Mouse (Mus musculus): ENCODE results near the gene Ccndbp1.
"Not testable (repeated sequence)": the region's sequence is repeated elsewhere in the genome, so short reads cannot be mapped to it uniquely, and the experiment has no call there.

Ccndbp1 gene

GRCm38 (mm10) chr2:121007925-121008663 lies at the start of gene Ccndbp1:
TSS of gene Ccndbp1 (plus strand) at chr2:121008403.
- peak; percentile 94 for DNase-seq (ENCODE audit: low spot score)

DNA sequence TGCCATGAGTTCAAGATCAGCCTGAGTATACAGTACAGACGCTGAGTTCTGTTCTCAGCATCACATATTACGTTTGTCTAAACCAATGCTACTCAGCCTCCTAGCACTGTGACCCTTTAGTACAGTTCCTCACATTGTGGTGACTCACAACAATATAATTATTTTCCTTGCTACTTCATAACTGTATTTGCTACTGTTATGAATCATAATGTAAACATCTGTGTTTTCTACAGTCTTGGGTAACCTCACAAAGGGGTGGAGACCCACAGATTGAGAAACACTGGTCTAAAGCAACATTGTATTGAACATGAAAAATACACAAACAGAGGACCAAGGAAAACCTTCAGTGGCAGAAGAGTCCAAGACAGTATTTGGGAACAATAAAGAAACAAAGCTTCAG lies 48.8 kb upstream of the Ccndbp1 start:
- no peak for DNase-seq (ENCODE audit: low spot score)

- no peak for DNase-seq (ENCODE audit: low spot score)
Observed at GRCm38 (mm10) chr2:120959827-120960226, 48.4 kb upstream of the Ccndbp1 start.

- no peak for DNase-seq (ENCODE audit: low spot score)
Observed at GRCm38 (mm10) chr2:120960261-120960660, 47.9 kb upstream of the Ccndbp1 start.

- no peak for DNase-seq (ENCODE audit: low spot score)
Observed at GRCm38 (mm10) chr2:120963110-120963509, 45.1 kb upstream of the Ccndbp1 start.

DNA sequence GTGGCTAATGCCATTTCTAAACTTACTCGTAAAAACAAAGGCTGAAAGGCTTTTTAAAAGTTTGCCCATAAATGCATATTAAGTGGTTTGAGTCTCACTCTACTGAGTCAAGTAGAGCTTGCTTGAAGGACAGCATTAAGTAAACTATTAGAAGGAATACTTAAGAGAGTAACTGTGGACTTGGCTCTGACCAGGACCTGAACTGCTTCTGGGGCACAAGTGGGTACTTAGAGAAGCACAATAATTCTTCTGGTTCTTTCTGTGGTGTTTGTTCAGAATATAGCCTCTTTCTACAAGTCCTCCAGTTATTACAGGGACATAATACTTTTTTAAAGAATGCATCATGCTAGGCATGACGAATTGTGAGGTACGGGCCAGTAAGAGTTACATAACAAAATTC lies 42.7 kb upstream of the Ccndbp1 start:
- DNase-seq (ENCODE audit: low spot score) = no peak

DNA sequence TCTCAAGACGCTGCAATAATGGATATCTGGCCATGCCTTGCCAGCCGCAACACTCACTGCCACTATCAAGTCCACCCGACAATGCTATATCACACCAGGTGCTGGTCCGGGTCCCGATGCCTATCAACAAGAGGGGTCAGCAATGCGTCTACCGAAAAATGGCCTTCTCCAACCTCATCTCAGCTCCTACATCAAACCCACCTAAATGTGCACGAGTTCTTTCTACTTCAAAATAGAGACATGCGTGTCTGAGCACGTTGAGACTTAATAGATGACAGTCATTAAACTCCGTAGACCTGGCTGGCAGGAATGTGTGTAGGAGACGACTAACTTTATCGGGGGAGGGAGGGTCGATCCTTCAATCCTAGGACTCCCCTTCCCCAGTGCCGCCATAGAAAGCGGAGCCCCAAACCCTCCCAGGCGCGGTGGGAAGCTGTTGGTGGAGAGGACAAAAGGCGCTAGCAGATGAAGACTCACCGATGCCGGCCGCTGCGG lies 38.1 kb upstream of the Ccndbp1 start:
- DNase-seq (ENCODE audit: low spot score) = no peak

- peak; percentile 94 for DNase-seq (ENCODE audit: low spot score)
Observed at GRCm38 (mm10) chr2:120970559-120971080, 37.6 kb upstream of the Ccndbp1 start, which contains the start of gene Ubr1. TSS of gene Ubr1 (minus strand) at chr2:120970715.

GRCm38 (mm10) chr2:120971766-120972165 lies 36.4 kb upstream of the Ccndbp1 start:
- no peak for DNase-seq (ENCODE audit: low spot score)

- DNase-seq (ENCODE audit: low spot score) = not testable (repeated sequence)
Observed at GRCm38 (mm10) chr2:120972257-120972656, 35.9 kb upstream of the Ccndbp1 start.

GRCm38 (mm10) chr2:120972964-120973363 lies 35.2 kb upstream of the Ccndbp1 start:
- DNase-seq (ENCODE audit: low spot score) = no peak

GRCm38 (mm10) chr2:120976308-120976707 lies 31.9 kb upstream of the Ccndbp1 start:
- peak; percentile 56 for DNase-seq (ENCODE audit: low spot score)

DNA sequence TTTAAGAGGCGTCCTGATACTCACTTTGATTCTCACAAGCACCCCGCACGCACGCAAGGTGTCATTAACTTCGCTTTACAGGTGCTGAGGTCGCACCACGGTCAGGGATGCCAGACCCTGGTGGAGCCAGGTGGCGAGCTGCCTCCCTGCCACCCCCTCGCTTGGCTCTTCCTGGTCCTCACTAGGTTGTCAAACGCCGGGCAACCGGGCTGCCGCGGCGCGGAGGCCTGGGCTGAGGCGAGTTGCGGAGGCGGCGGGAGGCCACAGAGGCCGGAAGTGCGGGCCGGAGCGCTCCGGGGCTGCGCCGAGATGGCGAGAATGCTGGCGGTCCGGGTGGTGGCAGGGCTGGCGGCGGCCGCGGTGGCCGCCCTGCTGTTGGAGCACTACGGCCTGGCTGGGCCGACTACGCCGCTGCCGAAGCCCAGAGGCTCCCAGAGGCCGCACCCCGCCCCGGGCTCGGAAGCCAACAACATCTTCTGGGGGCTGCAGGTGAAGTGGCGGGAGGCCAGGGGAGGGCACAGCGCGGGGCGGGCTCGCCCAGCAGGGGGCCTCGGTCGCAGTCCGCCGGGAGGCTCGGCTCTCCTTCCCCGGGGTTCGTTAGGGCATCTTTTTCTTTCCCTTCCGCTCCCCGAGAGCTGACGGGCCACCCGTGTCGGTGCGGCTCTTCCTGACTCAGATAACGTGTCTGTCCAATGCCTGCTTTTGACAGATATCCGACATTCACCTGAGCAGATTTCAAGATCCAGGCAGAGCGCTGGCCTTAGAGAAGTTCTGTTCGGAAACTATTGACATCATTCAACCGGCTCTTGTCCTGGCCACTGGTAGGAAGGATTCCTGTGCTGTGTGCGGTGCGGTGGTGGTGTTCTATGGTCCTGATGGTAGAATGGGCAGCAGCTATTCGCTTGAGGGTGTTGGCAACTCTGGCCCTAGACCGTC lies 30.9 kb upstream of the Ccndbp1 start, which contains the start of gene Tmem62:
Tmem62 (plus strand) TSS at position 28 of the 936 bp plus-strand sequence.
- peak; percentile 64 for DNase-seq (ENCODE audit: low spot score)

- no peak for DNase-seq (ENCODE audit: low spot score)
Observed at GRCm38 (mm10) chr2:120977926-120978692, 30.1 kb upstream of the Ccndbp1 start.

DNA sequence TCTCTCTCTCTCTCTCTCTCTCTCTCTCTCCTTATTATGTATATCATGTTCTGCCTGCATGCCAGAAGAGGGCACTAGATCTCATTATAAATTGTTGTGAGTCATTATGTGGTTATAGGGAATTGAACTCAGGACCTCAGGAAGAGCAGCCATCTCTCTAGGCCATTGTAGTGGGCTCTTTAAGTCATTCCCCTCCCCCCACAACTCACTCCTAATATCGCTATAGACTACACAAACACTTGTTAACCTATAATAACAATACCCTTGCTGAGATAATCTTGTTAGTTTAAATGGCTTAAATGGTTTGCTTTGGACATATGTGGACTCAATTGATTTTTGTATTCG lies 29.5 kb upstream of the Ccndbp1 start:
- DNase-seq (ENCODE audit: low spot score) = peak; percentile 36

GRCm38 (mm10) chr2:120979819-120980218 lies 28.4 kb upstream of the Ccndbp1 start:
- DNase-seq (ENCODE audit: low spot score) = no peak

GRCm38 (mm10) chr2:120980861-120981260 lies 27.3 kb upstream of the Ccndbp1 start:
- DNase-seq (ENCODE audit: low spot score) = no peak

GRCm38 (mm10) chr2:120983611-120984010 lies 24.6 kb upstream of the Ccndbp1 start:
- no peak for DNase-seq (ENCODE audit: low spot score)

GRCm38 (mm10) chr2:120985241-120985640 lies 23.0 kb upstream of the Ccndbp1 start:
- no peak for DNase-seq (ENCODE audit: low spot score)

DNA sequence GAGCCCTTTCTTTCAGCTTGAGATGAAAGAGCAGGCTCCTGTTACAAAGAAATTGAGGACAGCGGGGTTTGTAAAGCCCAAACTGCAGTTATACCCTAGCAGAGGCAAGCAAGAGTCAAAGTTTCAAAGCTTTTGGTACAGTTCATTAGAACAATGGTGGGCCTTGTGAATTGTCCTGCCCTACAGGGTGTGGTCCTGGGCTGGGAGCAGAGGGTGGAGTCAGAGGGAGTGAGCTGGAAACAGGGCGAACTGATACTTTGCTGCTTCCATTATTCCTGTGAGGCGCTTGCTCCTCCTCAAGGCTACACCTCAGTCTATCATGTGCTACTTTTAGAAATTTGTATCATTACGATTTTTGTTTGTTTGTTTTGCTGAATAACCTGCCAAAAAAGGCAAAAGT lies 17.0 kb upstream of the Ccndbp1 start:
- DNase-seq (ENCODE audit: low spot score) = no peak

DNA sequence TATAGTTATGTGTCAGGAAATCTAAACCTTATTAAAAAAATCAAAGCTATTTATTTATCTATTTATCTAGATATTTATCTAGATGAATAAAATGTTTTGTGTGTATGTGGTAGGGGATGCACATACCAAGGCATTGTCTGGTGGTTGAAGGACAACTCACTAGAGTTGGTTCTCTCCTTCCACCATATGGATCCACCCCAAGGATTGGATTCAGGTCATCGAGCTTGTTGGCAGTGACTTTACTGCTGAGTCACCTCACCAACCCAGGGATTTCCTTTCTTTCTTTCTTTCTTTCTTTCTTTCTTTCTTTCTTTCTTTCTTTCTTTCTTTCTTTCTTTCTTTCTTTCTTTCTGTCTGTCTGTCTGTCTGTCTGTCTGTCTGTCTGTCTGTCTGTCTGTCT lies 11.6 kb upstream of the Ccndbp1 start:
- not testable (repeated sequence) for DNase-seq (ENCODE audit: low spot score)

GRCm38 (mm10) chr2:120998863-120999262 lies 9.3 kb upstream of the Ccndbp1 start:
- no peak for DNase-seq (ENCODE audit: low spot score)
